ENCODE assay signal across 14 mouse cellular contexts in the genomic region with DNA sequence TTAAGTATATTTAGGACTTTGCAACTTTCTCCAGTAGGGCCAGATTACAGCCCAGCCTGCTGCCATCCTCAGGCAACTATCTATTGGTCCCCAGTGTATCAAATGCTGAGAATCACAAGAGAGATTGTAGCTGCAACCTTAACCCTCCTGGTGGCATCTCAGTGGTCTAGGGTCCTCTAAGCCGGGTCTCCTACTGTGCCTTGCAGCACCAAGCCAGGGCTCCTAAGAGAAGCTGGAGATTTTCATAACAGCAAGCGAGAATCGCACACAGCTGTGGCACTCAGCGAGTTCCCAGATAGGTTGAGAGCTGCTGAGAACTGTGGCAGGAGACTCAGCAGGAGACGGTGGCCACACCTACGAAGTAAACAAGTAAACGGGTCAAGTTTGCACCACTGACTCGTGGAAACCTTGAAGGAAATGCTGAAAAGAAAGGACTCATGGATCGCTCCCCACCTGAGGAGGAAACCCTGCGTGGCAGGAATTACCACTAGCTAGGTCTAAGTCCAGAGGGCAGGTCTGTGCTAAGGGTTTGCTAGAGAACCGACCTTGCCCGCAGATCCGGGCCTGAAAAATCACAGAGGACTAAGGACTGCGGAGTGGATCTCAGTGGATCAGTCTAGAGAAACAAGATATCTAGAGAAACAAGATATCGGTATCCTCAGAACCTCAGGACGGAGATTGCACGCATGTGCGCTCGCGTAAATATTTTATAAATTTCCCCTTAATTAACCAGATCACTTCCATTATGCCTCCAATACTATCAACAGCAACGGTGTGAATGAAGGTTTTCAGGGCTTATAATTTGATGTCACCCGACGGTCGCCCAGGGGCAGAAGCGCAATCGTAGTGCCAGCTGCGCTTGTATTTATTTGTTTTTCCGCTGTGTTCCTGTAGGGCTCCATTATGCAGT. TPM values are rescaled to one million over a fixed set of nuclear protein-coding genes. Genes with fewer than 3 reads are reported as not detected.
DNase-seq lines count a peak whose midpoint lies in the region; ATAC-seq and TF ChIP-seq lines count a peak whose summit lies in the region.
"Had no signal": no experiment of that assay in that cellular context is flagged by ENCODE, and none has a peak within 500 bp of the region (broad histone marks: within the 10 kb centered on the region; RNA-seq: fewer than 3 reads in every experiment).

No protein-coding gene starts in this region.

- H3K27me3 ChIP-seq in heart, embryonic 16.5 days (ENCODE audit: control insufficient read depth, insufficient read depth, low read length), result peaks cover 66% of the 10 kb centered on the region
- peaks cover 57% of the 10 kb centered on the region for H3K27me3 ChIP-seq in embryonic facial prominence, embryonic 11.5 days (ENCODE audit: control insufficient read depth, insufficient read depth, low read length)
- peaks cover 42% of the 10 kb centered on the region for H3K27me3 ChIP-seq in hindbrain, postnatal 0 days (ENCODE audit: insufficient read depth, low read length)
- H3K27me3 ChIP-seq in neural tube, embryonic 12.5 days (replicated peaks), result peaks cover 81% of the 10 kb centered on the region
- peaks cover 98% of the 10 kb centered on the region for H3K27me3 ChIP-seq in forebrain, embryonic 13.5 days

- peak overlapping the region; percentile 20 for H3K4me3 ChIP-seq in heart, embryonic 16.5 days (ENCODE audit: low read length)
- H3K4me3 ChIP-seq in embryonic facial prominence, embryonic 11.5 days (ENCODE audit: low read depth, low read length), result no peak overlapping the region
- H3K4me3 ChIP-seq in hindbrain, postnatal 0 days (ENCODE audit: low read length), result peak overlapping the region; percentile 6; the same call in 1 of the 2 replicates
- H3K4me3 ChIP-seq in neural tube, embryonic 12.5 days, result no peak overlapping the region
- H3K4me3 ChIP-seq in forebrain, embryonic 13.5 days, result no peak overlapping the region
- H3K4me3 ChIP-seq: embryonic facial prominence, embryonic 12.5 days; forebrain, embryonic 15.5 days had no signal

- ATAC-seq in heart, embryonic 16.5 days (replicated peaks; ENCODE audit: extremely low read depth, insufficient read depth, low FRiP score), result no peak
- no peak for ATAC-seq in embryonic facial prominence, embryonic 11.5 days (replicated peaks; ENCODE audit: insufficient number of reproducible peaks, low FRiP score, low TSS enrichment, low read depth)
- ATAC-seq in hindbrain, postnatal 0 days, result no peak
- ATAC-seq in neural tube, embryonic 12.5 days (ENCODE audit: low FRiP score, low read depth), result no peak
- ATAC-seq in forebrain, embryonic 13.5 days, result no peak
- ATAC-seq: forebrain, embryonic 15.5 days had no signal

- WGBS in heart, embryonic 16.5 days, result 5% methylated on average over 28 of the region's 28 CpGs
- 2% methylated on average over 28 of the region's 28 CpGs for WGBS in embryonic facial prominence, embryonic 11.5 days
- 6% methylated on average over 28 of the region's 28 CpGs for WGBS in hindbrain, postnatal 0 days
- 4% methylated on average over 28 of the region's 28 CpGs for whole genome bisulfite sequencing in neural tube, embryonic 12.5 days
- 2% methylated on average over 28 of the region's 28 CpGs for WGBS in forebrain, embryonic 13.5 days

- TF ChIP-seq CTCF in hindbrain, postnatal 0 days (IDR thresholded peaks at IDR 0.05; ENCODE audit: low read depth), result no peak

- DNase-seq in heart, postnatal 4 days, result no peak
- DNase-seq in embryonic facial prominence, embryonic 11.5 days (ENCODE audit: low spot score), result peak; percentile 14
- no peak for DNase-seq in hindbrain, postnatal 0 days (ENCODE audit: low spot score)
- DNase-seq in thymus, postnatal 36 days, result no peak
- DNase-seq: cerebellum, adult 8-10 months had no signal

- 0 out of 2 replicates have a peak, but pooled peaks cover 7% of the 10 kb centered on the region for H3K4me1 ChIP-seq in heart, embryonic 16.5 days (ENCODE audit: control insufficient read depth, insufficient read depth, low read length)
- no peaks in the 10 kb centered on the region; the same call in 1 of the 2 replicates for H3K4me1 ChIP-seq in embryonic facial prominence, embryonic 11.5 days (ENCODE audit: control insufficient read depth, insufficient read depth, low read length)
- H3K4me1 ChIP-seq in hindbrain, postnatal 0 days (ENCODE audit: insufficient read depth, low read length), result no peaks in the 10 kb centered on the region
- peaks cover 18% of the 10 kb centered on the region for H3K4me1 ChIP-seq in neural tube, embryonic 12.5 days
- H3K4me1 ChIP-seq in forebrain, embryonic 13.5 days, result peaks cover 16% of the 10 kb centered on the region

- H3K9me3 ChIP-seq in heart, embryonic 16.5 days (replicated peaks; ENCODE audit: control insufficient read depth, low read length), result no peaks in the 10 kb centered on the region
- H3K9me3 ChIP-seq in embryonic facial prominence, embryonic 11.5 days (replicated peaks; ENCODE audit: control insufficient read depth, low read length), result no peaks in the 10 kb centered on the region
- H3K9me3 ChIP-seq in hindbrain, postnatal 0 days (ENCODE audit: low read length), result no peaks in the 10 kb centered on the region
- H3K9me3 ChIP-seq in neural tube, embryonic 12.5 days, result no peaks in the 10 kb centered on the region
- H3K9me3 ChIP-seq in forebrain, embryonic 13.5 days (replicated peaks), result no peaks in the 10 kb centered on the region
- H3K9me3 ChIP-seq: embryonic facial prominence, embryonic 12.5 days; forebrain, embryonic 15.5 days had no signal

- peak overlapping the region; percentile 44 for H3K4me2 ChIP-seq in heart, embryonic 16.5 days (ENCODE audit: low read depth, low read length)
- H3K4me2 ChIP-seq in embryonic facial prominence, embryonic 11.5 days (ENCODE audit: low read depth, low read length), result no peak overlapping the region; the same call in 1 of the 2 replicates
- H3K4me2 ChIP-seq in hindbrain, postnatal 0 days (ENCODE audit: low read depth, low read length), result peak overlapping the region; percentile 25; the same call in 1 of the 2 replicates
- H3K4me2 ChIP-seq in neural tube, embryonic 12.5 days (replicated peaks), result peak overlapping the region; percentile 27
- H3K4me2 ChIP-seq in forebrain, embryonic 13.5 days, result no peak overlapping the region
- H3K4me2 ChIP-seq: embryonic facial prominence, embryonic 12.5 days; forebrain, embryonic 15.5 days had no signal

- no peaks in the 10 kb centered on the region for H3K36me3 ChIP-seq in heart, embryonic 16.5 days (ENCODE audit: control insufficient read depth, insufficient read depth)
- H3K36me3 ChIP-seq in embryonic facial prominence, embryonic 11.5 days (replicated peaks; ENCODE audit: control insufficient read depth, insufficient read depth, low read depth, low read length), result no peaks in the 10 kb centered on the region
- no peaks in the 10 kb centered on the region for H3K36me3 ChIP-seq in hindbrain, postnatal 0 days (ENCODE audit: insufficient read depth, low read length)
- no peaks in the 10 kb centered on the region for H3K36me3 ChIP-seq in neural tube, embryonic 12.5 days
- no peaks in the 10 kb centered on the region for H3K36me3 ChIP-seq in forebrain, embryonic 13.5 days (ENCODE audit: poor library complexity, severe bottlenecking)
- H3K36me3 ChIP-seq: embryonic facial prominence, embryonic 12.5 days; forebrain, embryonic 15.5 days had no signal

- H3K9ac ChIP-seq in heart, embryonic 16.5 days (ENCODE audit: low read length), result no peak overlapping the region
- H3K9ac ChIP-seq in embryonic facial prominence, embryonic 11.5 days (replicated peaks; ENCODE audit: low read length), result no peak overlapping the region
- no peak overlapping the region for H3K9ac ChIP-seq in hindbrain, postnatal 0 days (replicated peaks; ENCODE audit: low read length)
- no peak overlapping the region for H3K9ac ChIP-seq in neural tube, embryonic 12.5 days
- no peak overlapping the region for H3K9ac ChIP-seq in forebrain, embryonic 13.5 days
- H3K9ac ChIP-seq: embryonic facial prominence, embryonic 12.5 days; forebrain, embryonic 15.5 days had no signal

- H3K27ac ChIP-seq in heart, embryonic 16.5 days (ENCODE audit: low read length), result no peak overlapping the region
- no peak overlapping the region for H3K27ac ChIP-seq in embryonic facial prominence, embryonic 11.5 days (replicated peaks; ENCODE audit: low read depth, low read length)
- no peak overlapping the region for H3K27ac ChIP-seq in hindbrain, postnatal 0 days
- no peak overlapping the region for H3K27ac ChIP-seq in neural tube, embryonic 12.5 days
- no peak overlapping the region for H3K27ac ChIP-seq in forebrain, embryonic 13.5 days
- H3K27ac ChIP-seq: embryonic facial prominence, embryonic 12.5 days; forebrain, embryonic 15.5 days; kidney, postnatal 0 days had no signal

RNA-seq across cellular contexts. Expression of gene Irx1, which starts 4.1 kb away (rescaled TPM):
- polyA plus RNA-seq in heart, embryonic 16.5 days (2015; fragmentation: Nextera tagmentation; extraction: Ambion mirVana), result 1.8 and 2.9 TPM in 2 replicates
- total RNA-seq in heart, postnatal 4 days (2021), result 10 to 100 TPM; 10.2 to 12.4 TPM
- 2.2 and 2.4 TPM in 2 replicates for polyA plus RNA-seq in embryonic facial prominence, embryonic 11.5 days (2014; fragmentation: Nextera tagmentation; extraction: Ambion mirVana)
- 69.9 and 83.6 TPM in 2 replicates for total RNA-seq in hindbrain, postnatal 0 days (2014; rRNA removed)
- polyA plus RNA-seq in hindbrain, postnatal 0 days (2015; fragmentation: Nextera tagmentation; extraction: Ambion mirVana), result 6.2 and 8.2 TPM in 2 replicates
- polyA plus RNA-seq in neural tube, embryonic 12.5 days (2016; fragmentation: Nextera tagmentation; extraction: Ambion mirVana), result 5.0 and 6.9 TPM in 2 replicates
- 0.38 and 0.50 TPM in 2 replicates for polyA plus RNA-seq in forebrain, embryonic 13.5 days (2015; fragmentation: Nextera tagmentation; extraction: Ambion mirVana)
- total RNA-seq: granulocyte monocyte progenitor cell, adult 5-6 weeks; megakaryocyte, adult 5-6 weeks had no signal
- polyA plus RNA-seq: spleen, adult 2 months had no signal

Comparison
In these comparisons a context has a peak if more than half of its experiments do, and no peak if none do; other contexts are left out.
1. H3K4me2 ChIP-seq: peak in heart, embryonic 16.5 days (single experiment), hindbrain, postnatal 0 days (single experiment) and neural tube, embryonic 12.5 days (single experiment); none in embryonic facial prominence, embryonic 11.5 days (single experiment) and forebrain, embryonic 13.5 days (single experiment).
2. H3K4me3 ChIP-seq: peak in heart, embryonic 16.5 days (single experiment) and hindbrain, postnatal 0 days (single experiment); none in embryonic facial prominence, embryonic 11.5 days (single experiment), neural tube, embryonic 12.5 days (single experiment) and forebrain, embryonic 13.5 days (single experiment).